Mouse (Mus musculus) olfactory bulb, adult 2 months (tissue): ENCODE measurements at regions not wholly inside any gene's neighbourhood (a gene's known extent, or its start where the extent isn't known, plus 50 kb on each side); places are given as distances from the start of the nearest gene placed in this dataset.

Source experiments
- H3K27ac ChIP-seq: fragments of 200-500 bp; 2 replicates; pipeline ENCODE4 v1.5.1; 2012; ENCODE audit warnings: low read depth, low read length; ENCODE audit not compliant: insufficient read depth
- H3K4me1 ChIP-seq: fragments of 200-500 bp; 2 replicates; pipeline ENCODE4 v1.6.1; 2012; ENCODE audit warnings: low read length; ENCODE audit not compliant: control insufficient read depth, insufficient read depth
- H3K4me3 ChIP-seq: fragments of 200-500 bp; 2 replicates; pipeline ENCODE4 v1.5.1; 2012; ENCODE audit warnings: mild to moderate bottlenecking, low read depth, low read length, moderate library complexity; ENCODE audit not compliant: insufficient read depth
- CTCF ChIP-seq: fragments of 200-500 bp; IDR thresholded peaks from 2 replicates; pipeline ENCODE4 v1.5.1; 2012; ENCODE audit warnings: low read depth, mild to moderate bottlenecking, low read length, moderate library complexity; ENCODE audit not compliant: insufficient read depth
- POLR2A ChIP-seq: fragments of 200-500 bp; IDR thresholded peaks from 2 replicates; pipeline ENCODE4 v1.6.1; 2012; ENCODE audit warnings: mild to moderate bottlenecking, low read depth, low read length, moderate library complexity; ENCODE audit not compliant: insufficient read depth
- WGBS: fragments of 180-500 bp; shearing (Covaris S2); methylation state at CpG from one replicate; pipeline ENCODE4 v1.1.7; 2018; 5-methylcytosine and 5-hydroxymethylcytosine counted together

- WGBS, result 53% methylated on average over 4 of the region's 4 CpGs
- no peak overlapping the region for H3K4me3 ChIP-seq
- TF ChIP-seq POLR2A (no peak), CTCF (no peak)
- no peak overlapping the region for H3K27ac ChIP-seq
- no peaks in the 10 kb centered on the region for H3K4me1 ChIP-seq
Observed at GRCm38 (mm10) chr9:113208181-113208580, 499.9 kb downstream of the Pdcd6ip start.

- H3K4me3 ChIP-seq, result no peak overlapping the region
- no peaks in the 10 kb centered on the region for H3K4me1 ChIP-seq
- no peak for TF ChIP-seq CTCF
- no peak for TF ChIP-seq POLR2A
- WGBS, result 93% methylated on average over 4 of the region's 4 CpGs
- no peak overlapping the region for H3K27ac ChIP-seq
Observed at GRCm38 (mm10) chr9:113199241-113199640, 508.8 kb downstream of the Pdcd6ip start.

- H3K27ac ChIP-seq, result no peak overlapping the region
- no peak overlapping the region for H3K4me3 ChIP-seq
- no peak for TF ChIP-seq POLR2A
- TF ChIP-seq CTCF, result no peak
- H3K4me1 ChIP-seq, result no peaks in the 10 kb centered on the region
- WGBS, result 94% methylated on average over 4 of the region's 4 CpGs
Observed at GRCm38 (mm10) chr9:113195556-113195955, 512.5 kb downstream of the Pdcd6ip start.

- no peaks in the 10 kb centered on the region for H3K4me1 ChIP-seq
- 91% methylated on average over 3 of the region's 3 CpGs for WGBS
- no peak overlapping the region for H3K4me3 ChIP-seq
- no peak overlapping the region for H3K27ac ChIP-seq
- TF ChIP-seq POLR2A (no peak), CTCF (no peak)
Observed at GRCm38 (mm10) chr9:113192773-113193172, 515.3 kb downstream of the Pdcd6ip start.

- H3K27ac ChIP-seq, result no peak overlapping the region
- 89% methylated on average over 3 of the region's 3 CpGs for WGBS
Observed at GRCm38 (mm10) chr9:113191163-113191562, 516.9 kb downstream of the Pdcd6ip start.

GRCm38 (mm10) chr9:113181182-113181581, 526.9 kb downstream of the Pdcd6ip start:
- TF ChIP-seq POLR2A, result no peak
- 71% methylated on average over 8 of the region's 8 CpGs for WGBS
- H3K27ac ChIP-seq, result no peak overlapping the region

More at GRCm38 (mm10) chr9:113191163-113191562, 516.9 kb downstream of the Pdcd6ip start:
- Histone ChIP-seq H3K4me1 (no peaks in the 10 kb centered on the region), H3K4me3 (no peak overlapping the region)
- TF ChIP-seq CTCF (no peak), POLR2A (no peak)

GRCm38 (mm10) chr9:113177918-113178235, 530.2 kb downstream of the Pdcd6ip start:
- no peak for TF ChIP-seq POLR2A
- no peak overlapping the region for H3K27ac ChIP-seq
- H3K4me3 ChIP-seq, result no peak overlapping the region
- H3K4me1 ChIP-seq, result peaks cover 7% of the 10 kb centered on the region
- WGBS, result 68% methylated on average over 4 of the region's 4 CpGs

More at GRCm38 (mm10) chr9:113181182-113181581, 526.9 kb downstream of the Pdcd6ip start:
- Histone ChIP-seq H3K4me1 (peaks cover 7% of the 10 kb centered on the region), H3K4me3 (no peak overlapping the region)

GRCm38 (mm10) chr9:113177181-113177917, 530.7 kb downstream of the Pdcd6ip start:
- Histone ChIP-seq H3K4me1 (peaks cover 7% of the 10 kb centered on the region), H3K27ac (no peak overlapping the region), H3K4me3 (no peak overlapping the region)
- WGBS, result 35% methylated on average over 15 of the region's 15 CpGs
- TF ChIP-seq POLR2A (no peak), CTCF (no peak)

GRCm38 (mm10) chr9:113171767-113172405, 536.2 kb downstream of the Pdcd6ip start:
- Histone ChIP-seq H3K27ac (no peak overlapping the region), H3K4me3 (no peak overlapping the region), H3K4me1 (peaks cover 2% of the 10 kb centered on the region; the same call in 1 of the 2 replicates)
- 33% methylated on average over 5 of the region's 5 CpGs for WGBS
- TF ChIP-seq CTCF (no peak), POLR2A (no peak)
